Mouse (Mus musculus): ENCODE data around the gene Fads2. TPM values are rescaled to one million over a fixed set of nuclear protein-coding genes. Genes with fewer than 3 reads are reported as not detected.

Gene Fads2
- polyA plus RNA-seq, 1 experiment, result 91.5 TPM

GRCm38 (mm10) chr19:10057486-10058351 lies 43.8 kb downstream of the Fads2 start:
- TF ChIP-seq CTCF (IDR thresholded peaks at IDR 0.05; ENCODE audit: control insufficient read depth, insufficient read depth, insufficient replicate concordance, low read depth, low read length) (no peak), POLR2A (IDR thresholded peaks at IDR 0.05; ENCODE audit: control insufficient read depth, low read depth, low read length) (no peak)
- H3K36me3 ChIP-seq (ENCODE audit: control insufficient read depth, insufficient read depth, low read length), result no peaks in the 10 kb centered on the region
- no peaks in the 10 kb centered on the region for H3K4me1 ChIP-seq (ENCODE audit: control insufficient read depth, insufficient read depth, low read length)

GRCm38 (mm10) chr19:10056686-10057085 lies 44.9 kb downstream of the Fads2 start:
- H3K4me1 ChIP-seq (ENCODE audit: control insufficient read depth, insufficient read depth, low read length), result no peaks in the 10 kb centered on the region; the same call in 1 of the 2 replicates
- TF ChIP-seq CTCF (IDR thresholded peaks at IDR 0.05; ENCODE audit: control insufficient read depth, insufficient read depth, insufficient replicate concordance, low read depth, low read length), result no peak
- no peak for TF ChIP-seq POLR2A (IDR thresholded peaks at IDR 0.05; ENCODE audit: control insufficient read depth, low read depth, low read length)
- H3K36me3 ChIP-seq (ENCODE audit: control insufficient read depth, insufficient read depth, low read length), result no peaks in the 10 kb centered on the region
- H3K27ac ChIP-seq (ENCODE audit: control insufficient read depth, insufficient read depth, low read depth, low read length), result no peak overlapping the region
- H3K4me3 ChIP-seq (ENCODE audit: control insufficient read depth, low read depth, low read length), result no peak overlapping the region
- H3K27me3 ChIP-seq (ENCODE audit: control insufficient read depth, insufficient read depth, low read length), result no peaks in the 10 kb centered on the region

More at GRCm38 (mm10) chr19:10057486-10058351, 43.8 kb downstream of the Fads2 start:
- Histone ChIP-seq H3K27ac (ENCODE audit: control insufficient read depth, insufficient read depth, low read depth, low read length) (no peak overlapping the region), H3K27me3 (ENCODE audit: control insufficient read depth, insufficient read depth, low read length) (no peaks in the 10 kb centered on the region), H3K4me3 (ENCODE audit: control insufficient read depth, low read depth, low read length) (no peak overlapping the region)

- Histone ChIP-seq H3K4me3 (ENCODE audit: control insufficient read depth, low read depth, low read length) (no peak overlapping the region), H3K4me1 (ENCODE audit: control insufficient read depth, insufficient read depth, low read length) (no peaks in the 10 kb centered on the region; the same call in 1 of the 2 replicates), H3K27ac (ENCODE audit: control insufficient read depth, insufficient read depth, low read depth, low read length) (no peak overlapping the region), H3K36me3 (ENCODE audit: control insufficient read depth, insufficient read depth, low read length) (no peaks in the 10 kb centered on the region), H3K27me3 (ENCODE audit: control insufficient read depth, insufficient read depth, low read length) (no peaks in the 10 kb centered on the region)
- TF ChIP-seq CTCF (IDR thresholded peaks at IDR 0.05; ENCODE audit: control insufficient read depth, insufficient read depth, insufficient replicate concordance, low read depth, low read length), result peak; percentile 30; the same call in 1 of the 2 replicates
- no peak for TF ChIP-seq POLR2A (IDR thresholded peaks at IDR 0.05; ENCODE audit: control insufficient read depth, low read depth, low read length)
Observed at GRCm38 (mm10) chr19:10055783-10056660, 45.5 kb downstream of the Fads2 start.

- no peak overlapping the region for H3K4me3 ChIP-seq (ENCODE audit: control insufficient read depth, low read depth, low read length)
- TF ChIP-seq POLR2A (IDR thresholded peaks at IDR 0.05; ENCODE audit: control insufficient read depth, low read depth, low read length), result no peak
- TF ChIP-seq CTCF (IDR thresholded peaks at IDR 0.05; ENCODE audit: control insufficient read depth, insufficient read depth, insufficient replicate concordance, low read depth, low read length), result no peak
- no peaks in the 10 kb centered on the region for H3K36me3 ChIP-seq (ENCODE audit: control insufficient read depth, insufficient read depth, low read length)
- H3K4me1 ChIP-seq (ENCODE audit: control insufficient read depth, insufficient read depth, low read length), result no peaks in the 10 kb centered on the region; the same call in 1 of the 2 replicates
- H3K27me3 ChIP-seq (ENCODE audit: control insufficient read depth, insufficient read depth, low read length), result no peaks in the 10 kb centered on the region
- no peak overlapping the region for H3K27ac ChIP-seq (ENCODE audit: control insufficient read depth, insufficient read depth, low read depth, low read length)
Observed at GRCm38 (mm10) chr19:10055261-10055660, 46.3 kb downstream of the Fads2 start.

GRCm38 (mm10) chr19:10054361-10055075 lies 47.0 kb downstream of the Fads2 start:
- Histone ChIP-seq H3K4me3 (ENCODE audit: control insufficient read depth, low read depth, low read length) (no peak overlapping the region), H3K27ac (ENCODE audit: control insufficient read depth, insufficient read depth, low read depth, low read length) (no peak overlapping the region), H3K36me3 (ENCODE audit: control insufficient read depth, insufficient read depth, low read length) (no peaks in the 10 kb centered on the region), H3K4me1 (ENCODE audit: control insufficient read depth, insufficient read depth, low read length) (no peaks in the 10 kb centered on the region; the same call in 1 of the 2 replicates), H3K27me3 (ENCODE audit: control insufficient read depth, insufficient read depth, low read length) (no peaks in the 10 kb centered on the region)
- no peak for TF ChIP-seq CTCF (IDR thresholded peaks at IDR 0.05; ENCODE audit: control insufficient read depth, insufficient read depth, insufficient replicate concordance, low read depth, low read length)
- no peak for TF ChIP-seq POLR2A (IDR thresholded peaks at IDR 0.05; ENCODE audit: control insufficient read depth, low read depth, low read length)

- no peaks in the 10 kb centered on the region for H3K27me3 ChIP-seq (ENCODE audit: control insufficient read depth, insufficient read depth, low read length)
- TF ChIP-seq CTCF (IDR thresholded peaks at IDR 0.05; ENCODE audit: control insufficient read depth, insufficient read depth, insufficient replicate concordance, low read depth, low read length) (no peak), POLR2A (IDR thresholded peaks at IDR 0.05; ENCODE audit: control insufficient read depth, low read depth, low read length) (no peak)
- H3K4me1 ChIP-seq (ENCODE audit: control insufficient read depth, insufficient read depth, low read length), result no peaks in the 10 kb centered on the region; the same call in 1 of the 2 replicates
- H3K4me3 ChIP-seq (ENCODE audit: control insufficient read depth, low read depth, low read length), result no peak overlapping the region
- no peak overlapping the region for H3K27ac ChIP-seq (ENCODE audit: control insufficient read depth, insufficient read depth, low read depth, low read length)
- H3K36me3 ChIP-seq (ENCODE audit: control insufficient read depth, insufficient read depth, low read length), result no peaks in the 10 kb centered on the region
Observed at GRCm38 (mm10) chr19:10053692-10054260, 47.8 kb downstream of the Fads2 start.

All from testis, adult 2 months (tissue).